Mouse (Mus musculus) liver, embryonic 16.5 days (tissue): Measurements from ENCODE around the gene Card19. TPM values are rescaled to one million over a fixed set of nuclear protein-coding genes. Genes with fewer than 3 reads are reported as not detected.
A peak's percentile ranks its signal among the peaks of the same experiment; 100 is the strongest.

Experiments
- ATAC-seq: fragments of 200-750 bp; cut with Nextera tagmentation; 2 replicates; pipeline ENCODE4 v1.8.0; 2017; ENCODE audit warnings: low read depth, mild to moderate bottlenecking, moderate number of reproducible peaks, moderate library complexity
- H3K27ac ChIP-seq: fragments of 300-500 bp; sonication (generic); 2 replicates; pipeline ENCODE4 v1.5.1; 2014; ENCODE audit warnings: mild to moderate bottlenecking, low read length
- H3K27me3 ChIP-seq: fragments of 300-500 bp; sonication (generic); 2 replicates; pipeline ENCODE4 v1.6.1; 2014; ENCODE audit warnings: low read depth, low read length, mixed read lengths; ENCODE audit not compliant: control insufficient read depth, insufficient read depth
- H3K36me3 ChIP-seq: fragments of 300-500 bp; sonication (generic); 2 replicates; pipeline ENCODE4 v1.6.1; 2014; ENCODE audit warnings: mild to moderate bottlenecking; ENCODE audit not compliant: control insufficient read depth, insufficient read depth
- H3K4me1 ChIP-seq: fragments of 300-500 bp; sonication (generic); 2 replicates; pipeline ENCODE4 v1.6.1; 2014; ENCODE audit warnings: low read depth, low read length, mixed read lengths; ENCODE audit not compliant: control insufficient read depth
- H3K4me2 ChIP-seq: fragments of 300-500 bp; sonication (generic); 2 replicates; pipeline ENCODE4 v1.6.1; 2014; ENCODE audit warnings: low read depth, low read length, mixed read lengths
- H3K4me3 ChIP-seq: fragments of 300-500 bp; sonication (generic); 2 replicates; pipeline ENCODE4 v1.5.1; 2014; ENCODE audit warnings: low read depth, mild to moderate bottlenecking, low read length
- H3K9ac ChIP-seq: fragments of 300-500 bp; sonication (generic); 2 replicates; pipeline ENCODE4 v1.6.1; 2014; ENCODE audit warnings: low read depth, low read length
- H3K9me3 ChIP-seq: fragments of 300-500 bp; sonication (generic); replicated peaks from 2 replicates; pipeline ENCODE4 v1.6.1; 2016; ENCODE audit warnings: low read length; ENCODE audit not compliant: control insufficient read depth
- WGBS: fragments of 180-500 bp; shearing (Covaris S2); extraction: QIAGEN DNeasy Blood & Tissue Kit; methylation state at CpG from one replicate; pipeline ENCODE4 v1.1.7; 2014; ENCODE audit not compliant: insufficient replicate concordance; 5-methylcytosine and 5-hydroxymethylcytosine counted together
- polyA plus RNA-seq: library from polyadenylated mRNA; unstranded; fragments of >200 nt; fragmentation: Nextera tagmentation; extraction: Ambion mirVana; gene quantifications from 2 replicates; pipeline ENCODE4 v1.2.1, GENCODE M21; 2015

The Card19 gene
- polyA plus RNA-seq, 1 experiment from 2014 or later = 18.2 TPM

GRCm38 (mm10) chr13:49193650-49194049 is 22.2 kb downstream of the Card19 start:
- H3K27me3 ChIP-seq = no peaks in the 10 kb centered on the region
- H3K27ac ChIP-seq = no peak overlapping the region
- H3K9me3 ChIP-seq = no peaks in the 10 kb centered on the region
- H3K9ac ChIP-seq = no peak overlapping the region
- peaks cover 40% of the 10 kb centered on the region for H3K4me1 ChIP-seq
- H3K36me3 ChIP-seq = peaks cover 2% of the 10 kb centered on the region; the same call in 1 of the 2 replicates
- H3K4me3 ChIP-seq = no peak overlapping the region
- no peak for ATAC-seq
- no peak overlapping the region for H3K4me2 ChIP-seq
- WGBS = 75% methylated on average over 17 of the region's 17 CpGs

DNA sequence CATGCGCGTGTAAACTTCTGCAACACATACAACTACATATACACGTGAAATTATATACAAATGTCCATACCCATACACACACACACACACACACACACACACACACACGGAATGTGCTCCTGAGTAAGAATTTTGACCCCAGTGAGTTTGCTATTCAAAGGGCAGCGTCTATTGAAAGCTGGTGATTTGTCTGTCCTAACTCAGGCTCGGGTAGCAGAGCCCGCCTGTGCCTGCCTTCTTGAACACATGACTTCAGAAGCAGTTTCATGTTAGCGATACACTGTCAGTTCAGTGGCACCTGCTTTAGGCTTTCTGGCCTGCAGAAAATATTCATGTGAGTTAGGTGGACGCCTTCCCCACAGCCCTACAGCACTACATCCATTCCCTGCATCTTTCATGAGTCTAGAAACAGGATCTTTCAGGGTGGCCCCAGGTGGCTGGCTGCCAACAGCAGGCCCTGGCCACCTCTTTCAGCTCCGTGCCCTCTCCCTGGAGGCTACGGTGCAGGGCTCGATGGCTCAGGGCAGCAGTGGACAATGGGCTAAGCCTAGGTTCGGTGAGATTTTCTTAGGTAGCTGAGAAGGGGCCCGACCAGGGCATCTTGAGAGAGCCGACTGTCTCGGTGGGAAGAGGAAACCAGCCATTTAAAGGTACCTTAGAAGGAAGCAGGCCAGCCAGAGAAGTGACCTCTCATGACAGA is 23.5 kb downstream of the Card19 start:
- Histone ChIP-seq H3K27me3 (no peaks in the 10 kb centered on the region), H3K9ac (no peak overlapping the region), H3K4me2 (no peak overlapping the region), H3K27ac (peak overlapping the region; percentile 27; the same call in 1 of the 2 replicates), H3K36me3 (peaks cover 2% of the 10 kb centered on the region; the same call in 1 of the 2 replicates), H3K4me1 (peaks cover 47% of the 10 kb centered on the region), H3K9me3 (no peaks in the 10 kb centered on the region), H3K4me3 (no peak overlapping the region)
- WGBS = 57% methylated on average over 16 of the region's 16 CpGs
- no peak for ATAC-seq

GRCm38 (mm10) chr13:49191673-49192035 is 24.2 kb downstream of the Card19 start:
- peaks cover 2% of the 10 kb centered on the region; the same call in 1 of the 2 replicates for H3K36me3 ChIP-seq
- no peaks in the 10 kb centered on the region for H3K9me3 ChIP-seq
- no peak overlapping the region for H3K4me3 ChIP-seq
- peaks cover 53% of the 10 kb centered on the region for H3K4me1 ChIP-seq
- H3K9ac ChIP-seq = no peak overlapping the region
- WGBS = 28% methylated on average over 5 of the region's 5 CpGs
- ATAC-seq = no peak
- no peaks in the 10 kb centered on the region for H3K27me3 ChIP-seq
- H3K27ac ChIP-seq = 0 out of 2 replicates have a peak overlapping the region, but pooled peaks have one; percentile 17
- H3K4me2 ChIP-seq = no peak overlapping the region

GRCm38 (mm10) chr13:49190876-49191672 is 24.8 kb downstream of the Card19 start:
- H3K4me2 ChIP-seq = peak overlapping the region; percentile 19; the same call in 1 of the 2 replicates
- 50% methylated on average over 7 of the region's 7 CpGs for WGBS
- H3K9ac ChIP-seq = 0 out of 2 replicates have a peak overlapping the region, but pooled peaks have one; percentile 2

DNA sequence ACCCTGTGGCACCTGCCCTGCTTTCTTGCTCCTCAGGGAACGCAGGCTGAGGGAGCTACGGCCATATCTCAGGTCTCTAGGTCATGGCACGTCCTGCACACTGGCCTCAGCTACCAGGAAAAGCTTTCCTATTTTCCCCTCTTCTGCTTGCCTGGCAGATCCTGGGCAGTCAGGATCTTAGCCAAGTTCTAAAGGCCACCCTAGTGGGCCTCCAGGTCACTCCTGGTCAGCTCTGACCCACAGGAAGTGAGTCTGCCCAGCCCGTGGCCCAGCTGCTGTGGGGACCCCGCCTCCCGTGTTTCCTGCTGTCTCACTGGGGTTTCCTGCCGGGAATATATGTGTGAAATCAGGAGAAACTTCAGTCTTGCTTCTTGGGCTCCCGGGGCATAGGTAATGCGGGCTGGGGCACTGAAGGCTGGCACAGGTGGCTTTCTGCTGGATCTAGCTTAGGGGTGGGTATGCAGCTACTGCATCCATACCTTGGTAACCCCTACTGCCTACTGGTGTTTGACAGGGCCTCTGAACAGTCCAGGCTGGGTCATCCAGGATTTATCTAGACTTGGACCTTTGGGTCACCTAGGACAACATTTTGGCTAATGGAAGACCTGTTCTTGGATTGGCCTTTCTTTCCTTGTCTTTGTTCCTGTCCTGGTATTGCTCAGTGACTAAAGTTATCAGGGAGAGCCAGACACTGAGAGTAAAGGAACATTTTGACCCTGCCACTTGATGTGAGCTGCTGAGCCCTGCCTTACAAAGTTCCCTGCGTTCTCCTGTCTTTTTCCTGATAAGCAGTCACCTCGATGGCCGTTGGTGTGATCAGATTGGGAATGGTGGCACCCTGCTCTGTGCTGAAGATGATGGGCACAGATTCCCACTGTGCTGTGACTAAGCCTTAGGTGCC is 25.6 kb downstream of the Card19 start:
- ATAC-seq = no peak
- Histone ChIP-seq H3K4me2 (peak overlapping the region; percentile 19; the same call in 1 of the 2 replicates), H3K9me3 (no peaks in the 10 kb centered on the region), H3K27ac (peak overlapping the region; percentile 71), H3K36me3 (no peaks in the 10 kb centered on the region), H3K4me1 (peaks cover 47% of the 10 kb centered on the region), H3K4me3 (no peak overlapping the region), H3K27me3 (no peaks in the 10 kb centered on the region), H3K9ac (0 out of 2 replicates have a peak overlapping the region, but pooled peaks have one; percentile 2)
- WGBS = 25% methylated on average over 12 of the region's 12 CpGs

More at GRCm38 (mm10) chr13:49190876-49191672, 24.8 kb downstream of the Card19 start:
- H3K4me3 ChIP-seq = no peak overlapping the region
- H3K4me1 ChIP-seq = peaks cover 53% of the 10 kb centered on the region
- H3K27me3 ChIP-seq = no peaks in the 10 kb centered on the region
- H3K27ac ChIP-seq = peak overlapping the region; percentile 71
- ATAC-seq = no peak
- H3K36me3 ChIP-seq = peaks cover 2% of the 10 kb centered on the region; the same call in 1 of the 2 replicates
- no peaks in the 10 kb centered on the region for H3K9me3 ChIP-seq

- WGBS = 44% methylated on average over 2 of the region's 2 CpGs
- Histone ChIP-seq H3K9ac (no peak overlapping the region), H3K36me3 (no peaks in the 10 kb centered on the region), H3K27ac (peak overlapping the region; percentile 10), H3K4me2 (peak overlapping the region; percentile 99), H3K27me3 (no peaks in the 10 kb centered on the region), H3K9me3 (no peaks in the 10 kb centered on the region), H3K4me1 (peaks cover 47% of the 10 kb centered on the region), H3K4me3 (no peak overlapping the region)
- ATAC-seq = no peak
Measured at GRCm38 (mm10) chr13:49188966-49189360, 26.9 kb downstream of the Card19 start.

DNA sequence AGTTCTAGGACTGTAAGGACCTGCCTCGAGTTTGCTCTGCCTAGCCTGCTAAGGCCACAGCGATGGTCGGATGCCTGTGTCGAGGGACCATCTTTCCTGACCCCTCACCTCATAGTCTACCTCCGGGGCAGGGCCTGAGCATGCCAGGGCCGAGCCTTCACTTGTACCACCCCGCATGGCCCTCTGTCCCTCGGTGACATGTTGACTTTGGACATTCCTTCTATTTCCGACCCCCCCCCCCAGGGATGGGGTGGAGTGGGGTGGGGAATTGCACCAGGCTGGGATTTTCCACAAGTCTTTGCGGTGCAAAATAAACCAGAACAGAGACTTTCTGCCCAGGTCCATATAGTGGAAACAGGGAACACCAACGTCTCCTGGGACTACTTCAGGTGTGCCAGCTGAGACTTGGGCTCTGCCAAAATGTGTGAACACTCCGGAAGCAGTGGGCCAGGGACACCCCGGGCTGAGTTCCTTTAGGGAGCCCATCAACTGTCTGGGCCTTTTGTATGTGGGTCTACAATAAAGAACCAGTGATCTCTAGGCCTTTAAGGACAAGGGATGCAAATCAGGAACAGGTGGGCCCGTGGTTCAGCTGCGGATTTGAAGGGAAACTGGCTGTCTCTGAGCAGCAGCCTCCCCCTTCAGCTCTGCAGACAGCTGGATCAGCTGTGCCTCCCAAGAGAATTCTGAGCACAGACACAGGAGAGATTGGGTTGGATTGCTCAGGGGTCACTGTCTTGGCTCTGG is 27.4 kb downstream of the Card19 start:
- peak; percentile 0; the same call in 1 of the 2 replicates for ATAC-seq
- Histone ChIP-seq H3K27me3 (no peaks in the 10 kb centered on the region), H3K9ac (peak overlapping the region; percentile 40), H3K4me1 (peaks cover 47% of the 10 kb centered on the region), H3K4me2 (peak overlapping the region; percentile 99), H3K9me3 (no peaks in the 10 kb centered on the region), H3K27ac (peak overlapping the region; percentile 50), H3K4me3 (peak overlapping the region; percentile 80), H3K36me3 (no peaks in the 10 kb centered on the region)
- WGBS = 19% methylated on average over 15 of the region's 15 CpGs
